Mouse (Mus musculus) ES-E14 (cell line): ENCODE measurements at regions not wholly inside any gene's neighbourhood (a gene's known extent, or its start where the extent isn't known, plus 50 kb on each side); places are given as distances from the start of the nearest gene placed in this dataset.

Experiments
- DNase-seq: peaks from one replicate; pipeline ENCODE4 v3.0.0-alpha.2; 2013; ENCODE audit warnings: low read depth, low spot score
- H3K27ac ChIP-seq: 2 replicates; pipeline ENCODE4 v1.5.1; 2012; ENCODE audit warnings: low read depth, mild to moderate bottlenecking, low read length, moderate library complexity, mixed read lengths; ENCODE audit not compliant: poor library complexity, insufficient read depth, severe bottlenecking
- H3K36me3 ChIP-seq: 2 replicates; pipeline ENCODE4 v1.6.1; 2012; ENCODE audit warnings: mild to moderate bottlenecking, low read length, moderate library complexity, mixed read lengths; ENCODE audit not compliant: control insufficient read depth, poor library complexity, insufficient read depth, severe bottlenecking
- H3K4me1 ChIP-seq, 2 experiments: fragments of 150-350 bp in 1 of 2; sonication (generic) in 1 of 2; 2 replicates each; pipeline ENCODE4 v1.6.1; 2012; ENCODE audit warnings: low read length in 2 of 2, mild to moderate bottlenecking in 1 of 2, mixed read lengths in 1 of 2; ENCODE audit not compliant: control insufficient read depth in 2 of 2, insufficient read depth in 2 of 2, poor library complexity in 1 of 2
- H3K4me3 ChIP-seq, 2 experiments: fragments of 150-350 bp in 1 of 2; sonication (generic) in 1 of 2; 2 replicates each; pipeline ENCODE4 v1.5.1; 2012; ENCODE audit warnings: low read length in 2 of 2, low read depth in 1 of 2, mild to moderate bottlenecking in 1 of 2, mixed read lengths in 1 of 2; ENCODE audit not compliant: insufficient read depth in 1 of 2, poor library complexity in 1 of 2, severe bottlenecking in 1 of 2
- H3K9ac ChIP-seq: 2 replicates; pipeline ENCODE4 v1.6.1; 2012; ENCODE audit warnings: low read depth, mild to moderate bottlenecking, low read length, mixed read lengths; ENCODE audit not compliant: poor library complexity, insufficient read depth, severe bottlenecking
- H3K9me3 ChIP-seq: fragments of 150-350 bp; sonication (generic); 2 replicates; pipeline ENCODE4 v1.6.1; 2012; ENCODE audit warnings: low read depth, mild to moderate bottlenecking, low read length; ENCODE audit not compliant: control insufficient read depth, insufficient read depth
- CHD2 ChIP-seq: IDR thresholded peaks from 2 replicates; pipeline ENCODE4 v1.6.1; 2014; ENCODE audit warnings: mild to moderate bottlenecking, low read depth, low read length, inconsistent platforms
- HCFC1 ChIP-seq: IDR thresholded peaks from 2 replicates; pipeline ENCODE4 v1.6.1; 2012; ENCODE audit warnings: low read length, inconsistent platforms, borderline replicate concordance; ENCODE audit not compliant: insufficient read depth
- MAFK ChIP-seq: IDR thresholded peaks from 2 replicates; pipeline ENCODE4 v1.6.1; 2014; ENCODE audit warnings: mild to moderate bottlenecking, low read depth, low read length, inconsistent platforms; ENCODE audit not compliant: insufficient read depth
- ZC3H11A ChIP-seq: IDR thresholded peaks from 2 replicates; pipeline ENCODE4 v1.6.1; 2012; ENCODE audit warnings: low read depth, mild to moderate bottlenecking, inconsistent platforms, low read length, borderline replicate concordance
- ZNF384 ChIP-seq: IDR thresholded peaks from 2 replicates; pipeline ENCODE4 v1.6.1; 2012; ENCODE audit warnings: low read depth, low read length, inconsistent platforms
- in situ Hi-C, 2 experiments: fragments of 600-800 bp; cut with MboI; formaldehyde crosslinking; loops; one replicate each; pipeline ENCODE4 v1.15.1; 2025; ENCODE audit warnings: low sequenced_read_pairs in 2 of 2, inconsistent platforms in 1 of 2; ENCODE audit not compliant: unreplicated experiment in 2 of 2

DNA sequence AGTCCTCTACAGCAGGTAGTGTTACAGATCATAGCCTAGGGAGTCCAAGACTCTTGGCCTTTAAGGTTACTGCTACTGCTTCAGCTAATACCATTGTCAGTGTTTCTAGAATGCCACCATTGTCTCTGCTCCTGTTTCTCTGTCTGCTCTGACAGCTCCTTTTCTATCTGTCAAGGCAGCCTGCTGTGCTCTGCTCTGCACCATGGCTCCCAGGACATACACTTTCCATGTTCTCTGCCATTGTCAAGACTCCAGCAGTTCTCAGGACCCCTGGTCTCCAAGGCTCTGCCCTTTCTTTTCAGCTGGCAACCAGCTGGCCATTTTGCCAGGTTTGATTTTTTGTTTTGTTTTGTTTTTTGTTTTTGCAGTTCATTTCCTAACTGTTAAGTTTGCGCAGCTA lies 208.7 kb downstream of the Otol1 start:
- H3K4me3 ChIP-seq: no peak overlapping the region
- no peak overlapping the region for H3K9ac ChIP-seq
- TF ChIP-seq MAFK (no peak), CHD2 (no peak), HCFC1 (no peak), ZC3H11A (no peak), ZNF384 (no peak)
- H3K27ac ChIP-seq: no peak overlapping the region
- DNase-seq: no peak
- H3K36me3 ChIP-seq: no peaks in the 10 kb centered on the region
- in situ Hi-C loops: no loop called here
- no peaks in the 10 kb centered on the region for H3K4me1 ChIP-seq
- no peaks in the 10 kb centered on the region for H3K9me3 ChIP-seq

GRCm38 (mm10) chr3:70218757-70219360 lies 211.4 kb downstream of the Otol1 start:
- no peak overlapping the region for H3K9ac ChIP-seq
- no peak overlapping the region for H3K4me3 ChIP-seq
- no peak for DNase-seq
- H3K27ac ChIP-seq: no peak overlapping the region
- no peaks in the 10 kb centered on the region for H3K9me3 ChIP-seq
- in situ Hi-C loops: no loop called here
- no peak for TF ChIP-seq ZC3H11A
- TF ChIP-seq ZNF384: no peak
- no peak for TF ChIP-seq HCFC1
- TF ChIP-seq CHD2: no peak
- no peaks in the 10 kb centered on the region for H3K36me3 ChIP-seq
- no peaks in the 10 kb centered on the region for H3K4me1 ChIP-seq

DNA sequence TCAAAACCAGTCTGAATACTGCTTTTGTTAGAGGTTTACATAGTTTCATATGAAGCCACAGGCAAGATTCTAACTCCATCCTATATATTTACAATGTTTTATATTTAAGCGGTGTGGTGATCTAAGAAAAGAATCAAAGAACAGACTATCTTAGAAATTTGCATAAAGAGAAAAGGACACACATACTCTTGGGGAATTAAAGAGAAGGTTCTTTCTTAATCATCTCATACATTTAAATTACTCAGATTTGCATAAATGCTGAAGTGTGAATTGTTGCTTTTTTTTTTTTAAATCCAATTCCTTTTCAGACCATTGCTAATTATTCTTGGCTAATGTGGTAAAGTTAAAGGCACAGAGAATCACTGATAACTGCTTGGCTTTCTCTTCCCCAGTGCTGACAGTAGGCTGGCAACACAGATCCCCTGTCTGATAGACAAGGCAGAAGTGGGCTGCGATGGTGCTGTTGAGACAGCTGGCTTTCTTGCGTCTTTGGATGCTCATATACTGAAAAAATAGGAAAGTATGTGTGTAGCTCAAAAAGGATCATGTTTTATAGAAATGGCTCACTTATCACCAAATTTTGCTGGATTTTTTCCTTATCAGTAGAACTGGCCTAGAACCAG lies 216.1 kb downstream of the Otol1 start:
- Histone ChIP-seq H3K4me1 (no peaks in the 10 kb centered on the region), H3K36me3 (no peaks in the 10 kb centered on the region), H3K4me3 (no peak overlapping the region), H3K9ac (no peak overlapping the region), H3K9me3 (no peaks in the 10 kb centered on the region), H3K27ac (no peak overlapping the region)
- TF ChIP-seq ZNF384: no peak
- no peak for TF ChIP-seq ZC3H11A
- no peak for TF ChIP-seq MAFK
- no peak for TF ChIP-seq HCFC1
- TF ChIP-seq CHD2: no peak
- DNase-seq: no peak
- in situ Hi-C loops: no loop called here

DNA sequence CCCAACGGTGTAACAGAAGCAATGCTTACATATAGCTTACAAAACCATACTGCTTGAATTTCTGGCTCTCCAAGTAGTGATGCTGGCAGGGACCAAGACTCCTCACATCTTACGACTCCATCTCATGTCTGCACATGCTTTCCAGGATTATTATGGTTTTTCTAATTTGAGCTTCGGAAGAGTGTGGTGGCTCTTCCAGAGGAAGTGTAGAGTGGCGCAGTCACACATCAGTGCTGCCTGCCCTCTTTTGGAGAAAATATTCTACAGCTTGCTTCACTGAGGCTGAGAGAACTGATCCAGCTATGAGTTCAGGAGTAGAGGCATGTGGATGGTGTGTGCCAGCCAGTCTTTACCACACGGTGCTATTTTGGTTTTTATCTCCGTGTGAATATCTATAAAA lies 217.4 kb downstream of the Otol1 start:
- Histone ChIP-seq H3K36me3 (no peaks in the 10 kb centered on the region), H3K9ac (no peak overlapping the region), H3K27ac (no peak overlapping the region), H3K9me3 (no peaks in the 10 kb centered on the region), H3K4me3 (no peak overlapping the region), H3K4me1 (no peaks in the 10 kb centered on the region)
- in situ Hi-C loops: no loop called here
- no peak for DNase-seq
- TF ChIP-seq MAFK (no peak), CHD2 (no peak), ZNF384 (no peak), HCFC1 (no peak), ZC3H11A (no peak)

GRCm38 (mm10) chr3:70227165-70227564 lies 219.8 kb downstream of the Otol1 start:
- in situ Hi-C loops: no loop called here
- no peaks in the 10 kb centered on the region for H3K36me3 ChIP-seq
- no peaks in the 10 kb centered on the region for H3K4me1 ChIP-seq
- H3K27ac ChIP-seq: no peak overlapping the region
- H3K4me3 ChIP-seq: no peak overlapping the region
- TF ChIP-seq ZC3H11A: no peak
- no peak for TF ChIP-seq CHD2
- no peak for TF ChIP-seq ZNF384
- TF ChIP-seq HCFC1: no peak
- TF ChIP-seq MAFK: no peak
- H3K9ac ChIP-seq: no peak overlapping the region
- no peaks in the 10 kb centered on the region for H3K9me3 ChIP-seq
- DNase-seq: no peak
